ENCODE assay signal across 33 mouse cellular contexts in genomic region chr14:34365147-34365507, GRCm38 (mm10). TPM values are rescaled to one million over a fixed set of nuclear protein-coding genes. Genes with fewer than 3 reads are reported as not detected.
DNase-seq lines count a peak whose midpoint lies in the region; TF ChIP-seq lines count a peak whose summit lies in the region.
"Had no signal": no experiment of that assay in that cellular context is flagged by ENCODE, and none has a peak within 500 bp of the region (broad histone marks: within the 10 kb centered on the region; RNA-seq: fewer than 3 reads in every experiment).

No protein-coding gene starts in this region.

- H3K9ac ChIP-seq in ES-Bruce4 (ENCODE audit: low read depth, poor library complexity, severe bottlenecking) (no peak overlapping the region), ES-E14 (ENCODE audit: insufficient read depth, low read depth, low read length, poor library complexity, severe bottlenecking) (peak overlapping the region; percentile 4; the same call in 1 of the 2 replicates)
- H3K9ac ChIP-seq: embryonic facial prominence, embryonic 13.5 days; embryonic facial prominence, embryonic 15.5 days; forebrain, embryonic 12.5 days had no signal

- H3K27ac ChIP-seq in ES-Bruce4 (ENCODE audit: insufficient read depth, low read length) (peak overlapping the region; percentile 70), ES-E14 (ENCODE audit: insufficient read depth, low read depth, low read length, poor library complexity, severe bottlenecking) (peak overlapping the region; percentile 75)
- H3K27ac ChIP-seq: embryonic facial prominence, embryonic 13.5 days; embryonic facial prominence, embryonic 15.5 days; forebrain, embryonic 10.5 days; forebrain, embryonic 12.5 days had no signal

- TF ChIP-seq POLR2A in ES-Bruce4 (IDR thresholded peaks at IDR 0.05; ENCODE audit: insufficient read depth, low read length): no peak

- no peak overlapping the region for H3K4me3 ChIP-seq in ES-Bruce4 (ENCODE audit: low read depth, low read length)
- no peak overlapping the region; a peak in 1 of 4 replicates for H3K4me3 ChIP-seq in ES-E14 (ENCODE audit: insufficient read depth in 1 of 2, low read depth in 1 of 2, low read length in 2 of 2, poor library complexity in 1 of 2, severe bottlenecking in 1 of 2)
- H3K4me3 ChIP-seq: embryonic facial prominence, embryonic 13.5 days; embryonic facial prominence, embryonic 15.5 days; erythroblast, embryonic 14.5 days; forebrain, embryonic 10.5 days; forebrain, embryonic 12.5 days had no signal

- in situ Hi-C loops in ES-E14 (cut with MboI; ENCODE audit: low sequenced_read_pairs in 2 of 2, unreplicated experiment in 2 of 2): no loop called here

- peak; percentile 16 for DNase-seq in cerebellum, adult 9-10 months
- DNase-seq in cerebellum, postnatal 14 days: no peak
- DNase-seq in ES-E14 (ENCODE audit: low read depth, low spot score) (no peak), ZHBTc4 (ENCODE audit: low read depth, low spot score) (peak; percentile 80)
- no peak for DNase-seq in gastrocnemius, postnatal 25 days
- DNase-seq in left cerebral cortex, adult 11 months (ENCODE audit: low spot score): no peak
- DNase-seq: adrenal gland, adult 8-10 months; adrenal gland, postnatal 25 days; B cell, adult 2 months; cerebellum, adult 11-12 months; cerebellum, adult 2 months; cerebellum, postnatal 10 days; cerebellum, postnatal 36 days; embryo, embryonic 11 days had no signal

- no peak for TF ChIP-seq EP300 in ES-Bruce4 (IDR thresholded peaks at IDR 0.05; ENCODE audit: insufficient read depth, low read depth, low read length)

- TF ChIP-seq CTCF in ES-Bruce4 (IDR thresholded peaks at IDR 0.05; ENCODE audit: low read depth, low read length): no peak

- H3K4me1 ChIP-seq in ES-Bruce4 (ENCODE audit: control insufficient read depth, insufficient read depth, low read length) (peaks cover 3% of the 10 kb centered on the region), ES-E14 (ENCODE audit: control insufficient read depth in 2 of 2, insufficient read depth in 2 of 2, low read length in 2 of 2, poor library complexity in 1 of 2) (peaks cover 12 to 13% of the 10 kb centered on the region in 2 experiments; a peak in 3 of 4 replicates)

- H3K36me3 ChIP-seq in ES-Bruce4 (ENCODE audit: control insufficient read depth, insufficient read depth, low read length, poor library complexity, severe bottlenecking) (no peaks in the 10 kb centered on the region), ES-E14 (ENCODE audit: control insufficient read depth, insufficient read depth, low read length, poor library complexity, severe bottlenecking) (peaks cover 3% of the 10 kb centered on the region; the same call in 1 of the 2 replicates)
- H3K36me3 ChIP-seq: embryonic facial prominence, embryonic 13.5 days; embryonic facial prominence, embryonic 15.5 days; forebrain, embryonic 10.5 days; forebrain, embryonic 12.5 days had no signal

- H3K9me3 ChIP-seq in ES-Bruce4 (replicated peaks; ENCODE audit: control insufficient read depth, insufficient read depth, low read length, poor library complexity, severe bottlenecking) (peaks cover 16% of the 10 kb centered on the region), ES-E14 (ENCODE audit: control insufficient read depth, insufficient read depth, low read depth, low read length) (no peaks in the 10 kb centered on the region)
- H3K9me3 ChIP-seq: embryonic facial prominence, embryonic 13.5 days; embryonic facial prominence, embryonic 15.5 days; forebrain, embryonic 12.5 days had no signal

- no peaks in the 10 kb centered on the region for H3K27me3 ChIP-seq in ES-Bruce4 (ENCODE audit: control insufficient read depth, insufficient read depth, low read length, poor library complexity, severe bottlenecking)
- H3K27me3 ChIP-seq: CH12.LX; embryonic facial prominence, embryonic 15.5 days; Patski had no signal

TF ChIP-seq in ES-E14, 5 proteins besides CTCF, POLR2A, EP300 and RAD21:
- TF ChIP-seq CHD2 (IDR thresholded peaks at IDR 0.05; ENCODE audit: low read depth, low read length): no peak
- no peak for TF ChIP-seq ZNF384 (IDR thresholded peaks at IDR 0.05; ENCODE audit: low read depth, low read length)
- TF ChIP-seq ZC3H11A (IDR thresholded peaks at IDR 0.05; ENCODE audit: borderline replicate concordance, low read depth, low read length): no peak
- no peak for TF ChIP-seq HCFC1 (IDR thresholded peaks at IDR 0.05; ENCODE audit: borderline replicate concordance, insufficient read depth, low read length)
- TF ChIP-seq MAFK (IDR thresholded peaks at IDR 0.05; ENCODE audit: insufficient read depth, low read depth, low read length): no peak

RNA-seq across cellular contexts. Expression of gene Sncg, which starts 9.5 kb away (rescaled TPM):
- polyA plus RNA-seq in ES-Bruce4 (2011; ENCODE audit: insufficient read depth, insufficient read length, low read depth, missing spikeins): 2.2 and 3.2 TPM in 2 replicates
- 2.4 and 3.9 TPM in 2 replicates for total RNA-seq in ES-E14 (2012; rRNA removed)
- 10 to 100 TPM in 1 of 2 experiments, 1 to 10 TPM in 1; 3.3 to 34.6 TPM for total RNA-seq in gastrocnemius, postnatal 25 days (2021)
- total RNA-seq: common myeloid progenitor, adult 5-6 weeks; MEL had no signal
- polyA plus RNA-seq: activated CD4-positive, CD25-positive, alpha-beta regulatory T cell, adult 4 months; CD4-positive, CD25-positive, alpha-beta regulatory T cell, adult 4 months; erythroblast, embryonic 14.5 days; Patski had no signal

RNA-seq across cellular contexts. Expression of gene Fam25c, which starts 9.9 kb away (rescaled TPM):
- polyA plus RNA-seq in ES-Bruce4 (2011; ENCODE audit: insufficient read depth, insufficient read length, low read depth, missing spikeins): 3.5 and 5.7 TPM in 2 replicates
- 97.8 and 145 TPM in 2 replicates for total RNA-seq in ES-E14 (2012; rRNA removed)
- 1 to 10 TPM in 1 of 2 experiments, under 1 TPM in 1; 0.82 to 1.3 TPM for total RNA-seq in gastrocnemius, postnatal 25 days (2021)
- total RNA-seq: adrenal gland, adult 18-20 months; adrenal gland, adult 8-10 months; adrenal gland, postnatal 25 days; adrenal gland, postnatal 4 days; CH12.LX; common myeloid progenitor, adult 5-6 weeks; MEL had no signal
- polyA plus RNA-seq: activated CD4-positive, CD25-positive, alpha-beta regulatory T cell, adult 4 months; brain, embryonic 14.5 days; CD4-positive, CD25-positive, alpha-beta regulatory T cell, adult 4 months; cerebellum, adult 2 months; embryonic facial prominence, embryonic 11.5 days; erythroblast, embryonic 14.5 days; forebrain, embryonic 10.5 days; forebrain, embryonic 12.5 days; forebrain, embryonic 14.5 days; forebrain, embryonic 16.5 days; frontal cortex, adult 2 months; Patski had no signal

RNA-seq across cellular contexts. Expression of gene Mmrn2, which starts 10.1 kb away (rescaled TPM):
- 1.3 and 1.7 TPM in 2 replicates for polyA plus RNA-seq in ES-Bruce4 (2011; ENCODE audit: insufficient read depth, insufficient read length, low read depth, missing spikeins)
- 17.4 and 41.2 TPM in 2 replicates for total RNA-seq in ES-E14 (2012; rRNA removed)
- total RNA-seq in gastrocnemius, postnatal 25 days (2021): 10 to 100 TPM in 1 of 2 experiments, 1 to 10 TPM in 1; 7.4 to 12.7 TPM
- total RNA-seq: CH12.LX; common myeloid progenitor, adult 5-6 weeks had no signal
- polyA plus RNA-seq: activated CD4-positive, CD25-positive, alpha-beta regulatory T cell, adult 4 months; erythroblast, embryonic 14.5 days had no signal

RNA-seq across cellular contexts. Expression of gene Glud1, which starts 54.6 kb away (rescaled TPM):
- 285 and 305 TPM in 2 replicates for polyA plus RNA-seq in ES-Bruce4 (2011; ENCODE audit: insufficient read depth, insufficient read length, low read depth, missing spikeins)
- 199 and 211 TPM in 2 replicates for total RNA-seq in ES-E14 (2012; rRNA removed)
- total RNA-seq in gastrocnemius, postnatal 25 days (2021): 100 to 1,000 TPM; 124 to 137 TPM

RNA-seq across cellular contexts. Expression of gene Shld2, which starts 54.8 kb away (rescaled TPM):
- 26.7 and 32.5 TPM in 2 replicates for polyA plus RNA-seq in ES-Bruce4 (2011; ENCODE audit: insufficient read depth, insufficient read length, low read depth, missing spikeins)
- 10.8 and 14.8 TPM in 2 replicates for total RNA-seq in ES-E14 (2012; rRNA removed)
- total RNA-seq in gastrocnemius, postnatal 25 days (2021): 1 to 10 TPM; 8.6 to 9.0 TPM

Comparison
In these comparisons a context has a peak if more than half of its experiments do, and no peak if none do; other contexts are left out.
1. DNase-seq: peak in cerebellum, adult 9-10 months (single experiment) and ZHBTc4 (single experiment); none in cerebellum, postnatal 14 days (0 of 2), ES-E14 (single experiment), gastrocnemius, postnatal 25 days (single experiment) and left cerebral cortex, adult 11 months (single experiment).
2. RNA of gene Fam25c, which starts 9.9 kb away (total RNA-seq): 97.8 to 145 TPM in ES-E14; 0.82 to 1.3 TPM in gastrocnemius, postnatal 25 days; every median in the first group is over 10 times any median in the second.